Mouse (Mus musculus): Measurements from ENCODE around the gene Zfp575.
A peak's percentile ranks its signal among the peaks of the same experiment; 100 is the strongest.
"Not testable (repeated sequence)": the region's sequence is repeated elsewhere in the genome, so short reads cannot be mapped to it uniquely, and the experiment has no call there.

The Zfp575 gene

DNA sequence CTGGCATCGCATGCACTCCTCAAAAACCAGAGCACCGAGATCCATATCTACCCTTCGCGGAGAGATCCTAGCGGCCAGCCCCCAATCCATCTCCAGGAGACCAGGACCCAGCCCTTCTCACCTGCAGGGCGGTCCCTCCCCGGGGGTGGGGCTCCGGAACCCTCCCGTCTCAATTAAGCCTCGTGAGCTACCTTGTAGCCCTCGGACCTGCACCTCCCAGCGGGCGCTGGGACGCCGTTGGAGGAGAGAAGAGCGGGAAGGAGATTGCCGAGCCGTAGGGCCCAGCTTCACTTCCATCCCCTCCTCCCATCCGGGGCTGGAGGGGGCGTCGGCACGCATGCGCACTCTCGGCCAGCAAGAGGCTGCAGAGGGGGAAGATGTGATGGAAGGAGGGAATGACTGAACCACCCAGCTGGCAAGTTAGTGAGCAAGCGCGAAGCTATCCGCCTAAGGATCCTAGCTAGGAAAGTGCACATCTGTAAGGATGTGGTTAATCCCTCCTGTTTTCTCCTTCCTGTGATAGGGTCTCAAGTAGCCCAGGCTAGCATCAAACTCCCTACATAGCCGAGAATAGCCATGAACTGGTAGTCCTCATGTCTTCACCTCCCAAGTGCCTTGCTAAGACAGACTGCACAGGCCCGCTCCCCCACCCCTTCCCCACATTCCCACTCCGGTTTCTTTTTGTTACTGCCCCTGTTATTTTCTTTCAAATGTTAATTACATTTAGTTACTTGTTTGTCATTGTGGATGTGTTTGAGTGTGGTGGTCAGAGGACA, at the start of gene Zfp575, which contains the start of gene Ethe1:
Gene Zfp575 (minus strand): TSS at position 312 of the 776 bp plus-strand sequence.
Gene Ethe1 (plus strand): TSS at position 214 of the 776 bp plus-strand sequence.
- DNase-seq, result peak; percentile 83 to 87

DNA sequence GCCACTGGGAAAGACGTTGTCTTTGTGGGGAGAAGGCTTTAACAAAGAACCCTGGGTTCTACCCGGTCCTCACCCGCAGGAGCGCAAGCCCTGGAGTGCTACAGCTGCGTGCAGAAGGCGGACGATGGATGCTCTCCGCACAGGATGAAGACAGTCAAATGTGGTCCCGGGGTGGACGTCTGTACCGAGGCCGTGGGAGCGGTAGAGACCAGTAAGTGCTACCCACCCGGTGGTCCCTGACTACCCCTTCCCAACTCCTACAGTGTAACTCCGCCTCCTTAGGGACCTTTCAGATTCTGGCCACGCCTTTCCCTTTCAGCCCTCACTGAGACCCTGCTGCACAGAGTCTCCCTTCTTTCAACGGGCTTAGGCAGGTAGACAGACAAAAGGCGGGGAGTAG, 49.6 kb upstream of the Zfp575 start:
- no peak for DNase-seq

- no peak for DNase-seq
Measured at GRCm38 (mm10) chr7:24636264-24636663, 48.8 kb upstream of the Zfp575 start, which contains the start of gene Lypd3. Gene Lypd3 (plus strand): TSS chr7:24636550.

- no peak for DNase-seq
Measured at GRCm38 (mm10) chr7:24630116-24630880, 42.9 kb upstream of the Zfp575 start.

DNA sequence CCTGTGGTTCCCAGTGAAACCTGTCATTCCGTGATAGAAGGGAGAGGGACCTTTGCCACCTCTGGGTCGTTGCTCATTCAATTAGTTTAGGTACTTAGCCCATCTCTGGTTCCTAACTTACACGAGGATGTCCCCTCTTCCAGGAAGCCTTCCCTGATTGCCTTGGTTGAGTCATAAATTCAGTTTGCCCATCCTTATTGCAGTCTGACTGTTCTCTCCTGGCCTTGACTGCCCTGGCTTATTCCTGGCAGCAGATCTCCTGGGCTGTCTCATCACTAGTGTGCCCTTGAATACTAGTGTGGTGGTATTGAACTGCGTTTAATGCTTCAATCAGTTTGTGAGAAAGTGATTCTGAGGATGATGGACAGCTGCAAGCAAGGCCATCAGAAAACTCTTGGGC, 42.2 kb upstream of the Zfp575 start:
- DNase-seq, result no peak

DNA sequence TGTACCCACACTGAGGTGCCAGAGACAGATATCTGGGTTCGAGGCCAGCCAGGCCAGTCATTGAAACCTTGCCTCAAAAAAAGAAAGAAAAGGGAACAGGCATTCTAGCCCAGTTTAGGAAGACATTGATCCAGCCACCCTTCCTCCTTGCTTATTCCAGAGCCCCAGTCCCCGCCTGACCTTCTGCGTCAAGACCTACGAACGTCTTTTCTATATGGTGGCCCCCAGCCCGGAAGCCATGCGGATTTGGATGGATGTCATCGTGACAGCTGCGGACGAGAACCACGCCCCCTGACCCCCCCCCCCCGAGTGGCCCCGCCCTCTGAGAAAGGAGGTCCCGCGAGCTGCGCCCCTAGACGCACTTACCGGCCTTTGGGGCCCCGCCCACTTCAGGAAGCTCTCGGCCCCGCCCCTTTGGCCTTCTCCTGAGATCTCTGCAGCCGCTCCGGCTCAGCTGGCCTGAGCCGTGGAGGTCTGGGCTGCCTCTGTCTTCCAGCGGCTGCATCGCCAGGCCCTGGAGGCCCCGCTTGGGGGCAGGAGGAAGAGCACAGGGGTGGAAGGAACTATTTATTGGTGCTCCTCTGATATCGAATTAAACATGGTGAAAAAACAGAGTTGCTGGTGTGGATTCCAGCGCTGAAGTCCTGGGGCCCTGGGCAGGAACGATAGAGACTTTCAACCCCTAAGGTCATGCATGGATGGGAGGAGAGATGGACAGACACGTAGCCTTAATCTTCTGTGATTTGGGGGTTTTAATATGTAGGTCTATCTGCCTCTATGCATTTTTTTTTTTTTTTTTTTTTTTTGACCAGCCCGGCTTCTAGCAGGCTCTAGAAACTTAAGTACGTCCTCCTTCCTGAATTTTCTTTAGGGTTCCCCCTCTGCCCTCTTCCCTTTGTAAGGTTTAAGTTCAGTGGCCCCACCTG, 41.5 kb upstream of the Zfp575 start:
- peak; percentile 88 to 93 for DNase-seq

GRCm38 (mm10) chr7:24622967-24623366, 35.5 kb upstream of the Zfp575 start:
- DNase-seq, result no peak

DNA sequence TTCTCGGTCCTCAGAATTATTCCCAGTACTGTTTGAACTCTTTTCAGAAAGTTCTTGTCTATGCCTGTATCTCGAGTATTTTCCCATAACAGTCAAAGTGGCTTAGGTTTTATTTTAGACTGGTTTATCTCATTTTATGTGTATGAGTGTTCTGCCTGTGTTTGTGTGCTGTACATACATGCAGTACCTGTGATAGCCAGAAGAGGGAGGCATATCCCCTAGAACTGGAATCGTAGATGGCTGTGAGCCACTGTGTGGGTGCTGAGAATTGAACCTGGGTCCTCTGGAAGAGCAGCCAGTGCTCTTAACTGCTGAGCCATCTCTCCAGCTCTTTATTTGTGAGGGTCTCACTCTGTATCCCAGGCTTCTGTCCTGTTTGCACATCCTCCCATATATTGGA, 33.8 kb upstream of the Zfp575 start:
- DNase-seq, result no peak

DNA sequence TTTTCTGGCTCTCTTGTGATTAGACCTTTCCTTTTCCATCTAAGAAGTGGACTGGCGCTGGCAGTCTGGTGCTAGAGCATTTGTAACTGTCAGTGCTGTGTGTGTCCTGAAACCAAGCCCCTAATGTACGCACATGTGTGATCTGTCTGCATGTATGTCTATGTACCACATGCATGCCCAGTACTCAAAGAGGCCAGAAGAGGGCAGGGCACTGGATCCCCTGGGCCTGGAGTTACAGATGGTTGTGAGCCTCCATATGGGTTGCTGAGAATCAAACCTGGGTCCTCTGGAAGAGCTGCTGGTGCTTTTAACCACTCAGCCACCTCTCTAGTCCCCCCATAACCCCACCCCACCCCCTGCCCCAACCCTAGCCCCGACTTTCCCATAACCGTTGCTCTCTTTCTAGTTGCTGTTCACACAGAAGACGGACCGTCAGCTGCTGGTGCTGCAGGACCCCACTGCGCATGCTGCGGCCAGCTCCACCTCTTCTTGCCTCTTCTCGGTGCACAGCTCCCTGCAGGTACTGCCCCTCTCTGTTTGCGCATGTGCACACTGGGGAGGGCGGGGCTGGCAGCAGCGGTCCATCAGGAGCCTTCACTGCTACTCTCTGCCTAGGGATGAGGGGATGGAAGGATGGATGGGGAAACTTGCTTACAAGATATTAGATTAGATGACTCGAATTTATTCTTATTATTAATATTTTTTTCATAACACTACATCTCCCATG, 32.4 kb upstream of the Zfp575 start:
- DNase-seq, result no peak

DNA sequence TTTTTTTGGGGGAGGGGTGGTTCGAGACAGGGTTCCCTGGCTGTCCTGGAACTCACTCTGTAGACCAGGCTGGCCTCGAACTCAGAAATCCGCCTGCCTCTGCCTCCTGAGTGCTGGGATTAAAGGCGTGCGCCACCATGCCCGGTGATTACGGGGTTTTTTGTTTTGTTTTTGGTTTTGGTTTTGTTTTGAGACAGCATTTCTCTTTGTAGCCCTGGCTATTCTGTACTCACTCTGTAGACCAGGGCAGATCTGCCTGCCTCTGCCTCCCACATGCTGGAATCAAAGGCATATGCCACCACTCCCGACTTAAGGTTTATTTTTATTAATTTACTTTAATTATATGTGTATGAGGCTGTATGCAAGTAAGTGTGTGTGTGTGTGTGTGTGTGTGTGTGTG, 30.9 kb upstream of the Zfp575 start:
- not testable (repeated sequence) for DNase-seq

- no peak for DNase-seq
Measured at GRCm38 (mm10) chr7:24617763-24618162, 30.3 kb upstream of the Zfp575 start.

GRCm38 (mm10) chr7:24614816-24615215, 27.4 kb upstream of the Zfp575 start:
- no peak for DNase-seq

GRCm38 (mm10) chr7:24612308-24612910, 25.0 kb upstream of the Zfp575 start:
- DNase-seq, result no peak

DNA sequence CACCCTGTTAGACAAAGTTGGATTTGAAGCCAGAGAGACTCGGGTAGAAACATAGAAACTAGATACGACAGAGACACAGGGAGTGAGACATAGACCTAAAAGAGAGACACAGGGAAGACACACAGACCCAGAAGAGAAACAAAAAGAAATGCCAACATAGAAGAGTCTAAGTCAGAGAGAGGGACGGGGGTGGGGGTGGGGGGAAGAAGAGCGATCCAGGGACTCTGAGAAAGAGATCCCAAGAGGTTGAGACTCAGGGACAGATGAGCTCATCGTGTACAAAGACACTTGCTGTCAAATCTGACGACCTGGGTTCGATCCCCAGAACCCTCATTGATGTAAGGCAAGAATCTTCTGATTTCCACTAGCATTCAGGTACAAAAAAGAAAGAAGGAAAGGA, 24.3 kb upstream of the Zfp575 start:
- no peak for DNase-seq

GRCm38 (mm10) chr7:24610879-24611494, 23.5 kb upstream of the Zfp575 start:
- DNase-seq, result peak; percentile 96

DNA sequence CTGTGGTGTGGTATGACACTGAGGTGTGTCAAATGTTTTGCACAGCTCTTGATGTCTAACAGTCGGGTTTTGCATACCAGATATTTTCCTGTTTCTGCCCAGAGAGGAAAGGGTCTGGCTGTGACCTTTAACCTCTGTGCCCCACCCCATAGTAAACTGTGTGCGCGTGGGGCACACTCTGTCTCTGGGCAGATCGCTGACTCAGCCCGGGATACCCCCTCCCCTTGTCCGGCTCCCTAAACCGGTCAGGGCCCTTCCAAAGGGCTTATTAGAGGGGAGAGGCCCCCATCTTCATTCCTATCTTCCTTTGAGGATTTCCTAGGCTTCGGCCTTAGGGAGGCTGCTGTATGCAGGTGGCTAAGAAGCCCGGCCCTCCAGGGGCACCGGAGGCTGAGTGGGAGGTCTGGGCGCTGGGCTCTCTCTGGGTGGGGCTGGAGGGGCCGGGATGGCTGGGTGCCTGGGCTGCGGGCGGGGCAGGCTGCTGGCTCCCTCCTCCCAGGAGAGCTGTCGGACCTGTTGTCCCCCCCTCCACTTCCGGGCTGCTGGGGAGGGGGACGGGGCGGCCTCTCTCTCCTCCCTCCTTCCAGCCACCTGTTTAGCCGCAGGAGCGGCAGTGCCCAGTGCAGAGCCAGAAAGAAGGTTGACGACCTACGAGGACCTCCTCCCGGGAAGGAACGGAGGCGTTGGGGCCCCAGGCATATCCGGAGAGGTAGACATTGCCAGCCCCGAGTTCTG, 22.9 kb upstream of the Zfp575 start, which contains the start of gene Phldb3:
Gene Phldb3 (plus strand): TSS at position 620 of the 735 bp plus-strand sequence.
- peak; percentile 38 to 63 for DNase-seq

DNA sequence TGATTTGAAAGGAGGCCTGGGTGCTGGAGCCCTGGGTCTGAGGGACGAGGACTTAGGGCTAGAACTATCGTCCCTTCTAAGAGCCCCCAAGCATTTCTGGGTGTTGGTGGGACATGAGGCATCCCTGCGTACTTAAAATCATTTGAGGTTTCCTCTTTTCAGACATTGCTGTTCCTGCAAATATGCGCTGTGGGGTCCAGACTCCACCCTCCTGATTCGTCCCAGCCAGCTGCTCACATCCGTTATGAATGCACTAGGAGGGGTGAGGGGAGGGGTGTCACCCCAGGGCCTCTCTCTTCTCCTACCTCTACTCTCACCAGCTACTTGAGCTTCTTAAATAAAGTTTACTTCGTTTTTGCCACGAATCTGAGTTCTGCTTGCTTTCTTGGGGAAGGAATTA, 21.1 kb upstream of the Zfp575 start:
- no peak for DNase-seq

GRCm38 (mm10) chr7:24608017-24608416, 20.6 kb upstream of the Zfp575 start:
- peak; percentile 61 to 66 for DNase-seq

DNA sequence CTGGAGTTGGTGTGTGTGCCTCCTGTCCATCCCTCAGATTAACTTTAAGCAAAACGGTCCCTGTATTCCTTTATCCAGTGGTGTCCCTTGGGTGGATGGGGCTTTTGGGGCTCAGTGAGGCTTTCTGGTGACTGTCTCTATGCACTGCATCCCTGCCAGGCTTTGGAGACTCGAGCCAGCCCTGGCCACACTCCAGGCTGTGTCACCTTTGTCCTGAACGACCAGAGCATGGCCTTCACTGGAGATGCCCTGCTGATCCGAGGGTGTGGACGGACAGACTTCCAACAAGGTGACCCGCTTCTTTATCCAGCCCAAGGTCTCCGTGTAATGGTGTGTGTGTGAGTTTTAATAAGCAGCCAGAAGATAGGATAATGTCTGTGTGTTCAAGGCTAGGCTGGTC, 18.6 kb upstream of the Zfp575 start:
- DNase-seq, result no peak

DNA sequence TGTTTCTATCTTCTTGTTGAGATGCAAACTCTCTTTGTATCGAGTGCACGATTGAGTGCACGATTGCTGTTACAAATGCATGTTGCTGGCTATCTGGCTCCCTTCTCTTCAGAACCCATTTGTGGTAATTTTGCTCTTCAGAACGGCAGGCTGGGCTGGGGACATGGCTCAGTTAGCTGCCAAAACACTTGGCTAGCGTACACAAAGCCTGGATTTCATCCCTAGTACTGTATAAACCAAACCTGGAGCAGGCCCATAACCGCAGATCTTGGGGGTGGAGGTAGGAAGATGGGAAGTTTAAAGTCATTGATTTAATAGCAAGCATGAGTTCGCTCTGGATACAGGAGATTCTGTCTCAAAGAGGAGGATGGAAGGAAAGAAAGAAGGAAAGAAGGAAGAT, 18.1 kb upstream of the Zfp575 start:
- DNase-seq, result no peak

Data from kidney, postnatal 4 days (tissue).